Mouse (Mus musculus) c-Kit-positive CD71-positive TER-119-positive erythroid progenitor cells, embryonic 14.5 days (primary cell): ENCODE results near the gene Fam25c.
"Not testable (repeated sequence)": the region's sequence is repeated elsewhere in the genome, so short reads cannot be mapped to it uniquely, and the experiment has no call there.

Experiments
- DNase-seq: peaks from one replicate; pipeline ENCODE4 v3.0.0-alpha.2; 2013; ENCODE audit warnings: low spot score

Gene Fam25c

GRCm38 (mm10) chr14:34327618-34328017 is 27.6 kb downstream of the Fam25c start:
- no peak for DNase-seq

- DNase-seq: no peak
These were observed 28.6 kb downstream of the Fam25c start for GRCm38 (mm10) chr14:34326606-34327005.

GRCm38 (mm10) chr14:34323576-34324085 is 31.6 kb downstream of the Fam25c start:
- no peak for DNase-seq

GRCm38 (mm10) chr14:34318113-34318512 is 37.1 kb downstream of the Fam25c start:
- DNase-seq: no peak

GRCm38 (mm10) chr14:34317431-34317830 is 37.8 kb downstream of the Fam25c start:
- no peak for DNase-seq

- no peak for DNase-seq
These were observed 38.9 kb downstream of the Fam25c start for GRCm38 (mm10) chr14:34316346-34316745.

GRCm38 (mm10) chr14:34314796-34315195 is 40.4 kb downstream of the Fam25c start:
- no peak for DNase-seq

GRCm38 (mm10) chr14:34314383-34314782 is 40.9 kb downstream of the Fam25c start:
- DNase-seq: not testable (repeated sequence)

GRCm38 (mm10) chr14:34313612-34314011 is 41.6 kb downstream of the Fam25c start:
- no peak for DNase-seq

GRCm38 (mm10) chr14:34312339-34313048 is 42.7 kb downstream of the Fam25c start:
- no peak for DNase-seq

- DNase-seq: no peak
These were observed 43.5 kb downstream of the Fam25c start for GRCm38 (mm10) chr14:34311691-34312090.

- peak; percentile 33 for DNase-seq
These were observed 44.1 kb downstream of the Fam25c start for GRCm38 (mm10) chr14:34311021-34311631.

GRCm38 (mm10) chr14:34310234-34310965 is 44.8 kb downstream of the Fam25c start, which contains the start of the genes Shld2 and Glud1:
Gene Shld2 (minus strand): TSS chr14:34310493.
Gene Glud1 (plus strand): TSS chr14:34310727.
- DNase-seq: peak; percentile 83

GRCm38 (mm10) chr14:34309907-34310233 is 45.4 kb downstream of the Fam25c start:
- peak; percentile 10 for DNase-seq

GRCm38 (mm10) chr14:34309266-34309665 is 46.0 kb downstream of the Fam25c start:
- DNase-seq: no peak

- no peak for DNase-seq
These were observed 52.0 kb downstream of the Fam25c start for GRCm38 (mm10) chr14:34303265-34303680.

GRCm38 (mm10) chr14:34302681-34303242 is 52.5 kb downstream of the Fam25c start:
- no peak for DNase-seq
